Mouse (Mus musculus) kidney, adult 8-10 months (tissue): ENCODE data around the gene Swt1.

Experiments
- DNase-seq, 2 experiments: peaks; one replicate each; pipeline ENCODE4 v3.0.0; 2022

Gene Swt1

DNA sequence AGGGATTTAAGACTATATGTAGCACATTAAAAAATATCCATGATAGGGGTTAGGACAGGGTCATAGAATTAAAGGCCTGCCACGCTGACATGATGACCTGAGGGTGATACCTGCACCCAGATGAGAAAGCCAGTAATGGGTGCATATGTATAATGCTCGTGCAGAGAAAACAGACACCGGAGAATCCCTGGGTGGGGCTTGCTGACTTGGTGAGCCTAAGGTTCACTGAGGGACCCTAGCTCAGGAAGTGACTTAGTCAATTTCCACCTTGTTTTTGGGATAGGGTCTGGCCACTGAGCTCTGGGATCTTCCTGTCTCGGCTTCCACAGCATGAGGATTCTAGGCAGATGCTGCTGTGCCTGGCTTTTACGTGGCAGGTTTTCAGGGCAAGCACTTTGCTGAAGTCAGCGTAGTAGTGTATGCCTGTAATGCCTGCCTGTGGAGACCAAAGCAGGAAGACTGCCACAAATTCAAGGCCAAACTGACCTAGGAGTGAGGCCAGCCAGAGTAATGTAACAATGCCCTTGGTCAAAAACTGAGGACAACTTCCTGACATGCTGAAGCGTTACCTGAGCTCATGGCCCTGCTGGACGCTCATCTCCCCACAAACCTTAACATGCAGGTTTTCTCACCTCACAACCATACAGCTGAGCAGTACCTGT, 61.2 kb downstream of the Swt1 start:
- no peak for DNase-seq

DNA sequence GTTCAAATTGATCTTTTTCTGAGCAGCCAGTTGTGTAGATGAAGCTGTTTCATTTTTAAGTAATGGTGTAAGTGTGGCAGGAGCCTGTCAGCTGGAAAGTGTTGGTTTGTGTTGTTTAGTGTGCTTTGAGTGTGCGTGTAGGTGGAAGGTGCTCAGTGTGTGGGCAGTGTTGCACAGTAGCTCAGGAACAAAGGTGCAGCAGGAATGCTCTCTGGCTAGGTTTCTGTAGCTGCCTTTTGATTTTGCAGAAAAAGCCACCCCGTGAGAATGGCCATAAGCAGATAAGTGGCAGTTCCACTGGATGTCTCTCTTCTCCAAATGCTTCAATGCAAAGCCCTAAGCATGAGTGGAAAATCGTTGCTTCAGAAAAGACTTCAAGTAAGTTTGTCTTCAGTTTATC, 68.9 kb downstream of the Swt1 start:
- no peak for DNase-seq

- DNase-seq: no peak
Observed at GRCm38 (mm10) chr1:151355994-151356393, 72.3 kb downstream of the Swt1 start.

- DNase-seq: peak in 1 of 2 experiments; percentile 58
Observed at GRCm38 (mm10) chr1:151352911-151353310, 75.3 kb downstream of the Swt1 start.

- peak in 1 of 2 experiments; percentile 39 for DNase-seq
Observed at GRCm38 (mm10) chr1:151348293-151348692, 80.0 kb downstream of the Swt1 start.

DNA sequence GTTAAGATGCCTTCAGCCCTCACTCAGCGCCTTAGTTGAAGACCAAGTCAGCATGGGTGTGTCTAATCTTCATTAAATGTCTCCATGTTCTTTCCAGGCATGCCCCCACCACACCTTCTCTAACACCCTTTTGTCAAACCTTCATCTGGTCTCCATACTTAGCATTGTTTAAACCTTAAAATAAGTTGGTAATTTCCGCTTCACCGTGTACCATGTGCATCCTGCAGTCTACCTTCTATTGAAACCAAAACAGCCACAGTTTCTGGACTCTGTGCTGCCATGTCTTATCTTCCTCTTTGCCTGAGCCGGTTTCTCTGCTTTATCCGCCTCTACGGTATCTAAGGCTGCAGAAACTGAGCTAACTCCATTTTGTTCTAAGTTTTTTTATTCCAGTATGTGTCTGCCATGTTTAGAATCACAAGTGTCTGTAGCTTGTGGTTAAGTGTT, 81.6 kb downstream of the Swt1 start:
- no peak for DNase-seq

DNA sequence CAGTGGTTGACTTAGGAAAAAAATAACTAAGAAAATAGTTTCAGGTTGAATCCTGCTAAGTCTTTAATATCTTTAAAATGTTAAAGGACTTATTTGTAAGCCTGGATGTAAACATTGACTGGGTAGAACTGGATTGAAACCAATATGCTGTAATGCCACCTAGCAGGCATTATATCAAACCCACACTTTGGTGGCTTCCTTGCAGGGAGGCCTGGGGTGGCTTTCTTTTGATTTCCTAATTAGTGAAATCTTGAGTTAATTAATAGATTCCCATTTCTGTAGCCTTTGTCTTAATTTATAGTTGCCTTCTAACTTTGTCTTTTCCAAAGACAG, 82.4 kb downstream of the Swt1 start:
- no peak for DNase-seq

DNA sequence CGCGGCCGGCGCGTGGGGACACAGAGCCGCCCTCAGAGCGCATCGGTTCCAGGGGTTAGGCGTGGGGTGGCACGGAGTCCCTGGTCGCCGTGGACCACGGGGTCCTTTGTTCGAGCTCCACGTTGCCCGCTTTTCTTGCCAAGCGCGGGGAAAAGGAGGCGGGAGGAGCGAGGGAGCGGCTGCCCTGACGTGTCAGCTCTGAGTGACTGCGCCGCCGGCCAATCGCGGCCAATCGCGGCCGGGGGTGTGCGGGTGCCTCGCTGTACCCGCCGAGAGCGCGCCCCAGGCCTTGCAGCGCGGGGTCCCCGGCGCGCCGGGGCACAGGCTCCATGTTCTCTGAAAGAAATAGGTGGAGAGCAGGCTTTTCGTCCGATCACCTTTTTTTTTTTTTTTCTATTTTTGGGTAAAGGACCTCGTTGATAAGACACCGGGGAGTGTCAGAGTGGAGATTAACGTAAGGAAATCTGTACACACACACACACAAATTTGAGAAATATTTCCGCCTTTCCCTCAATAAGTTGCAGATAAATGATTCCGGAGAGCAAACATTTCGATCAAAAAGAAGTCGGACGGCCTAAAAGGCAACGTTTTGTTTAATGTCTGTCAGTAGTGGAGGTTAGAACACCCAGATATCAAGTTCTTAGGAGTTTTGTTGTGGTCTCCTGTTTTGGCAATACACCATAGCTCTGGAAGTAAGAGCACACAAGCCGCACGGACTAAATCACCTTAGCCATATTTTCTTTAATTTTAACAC, 83.0 kb downstream of the Swt1 start:
- peak; percentile 92 to 93 for DNase-seq

DNA sequence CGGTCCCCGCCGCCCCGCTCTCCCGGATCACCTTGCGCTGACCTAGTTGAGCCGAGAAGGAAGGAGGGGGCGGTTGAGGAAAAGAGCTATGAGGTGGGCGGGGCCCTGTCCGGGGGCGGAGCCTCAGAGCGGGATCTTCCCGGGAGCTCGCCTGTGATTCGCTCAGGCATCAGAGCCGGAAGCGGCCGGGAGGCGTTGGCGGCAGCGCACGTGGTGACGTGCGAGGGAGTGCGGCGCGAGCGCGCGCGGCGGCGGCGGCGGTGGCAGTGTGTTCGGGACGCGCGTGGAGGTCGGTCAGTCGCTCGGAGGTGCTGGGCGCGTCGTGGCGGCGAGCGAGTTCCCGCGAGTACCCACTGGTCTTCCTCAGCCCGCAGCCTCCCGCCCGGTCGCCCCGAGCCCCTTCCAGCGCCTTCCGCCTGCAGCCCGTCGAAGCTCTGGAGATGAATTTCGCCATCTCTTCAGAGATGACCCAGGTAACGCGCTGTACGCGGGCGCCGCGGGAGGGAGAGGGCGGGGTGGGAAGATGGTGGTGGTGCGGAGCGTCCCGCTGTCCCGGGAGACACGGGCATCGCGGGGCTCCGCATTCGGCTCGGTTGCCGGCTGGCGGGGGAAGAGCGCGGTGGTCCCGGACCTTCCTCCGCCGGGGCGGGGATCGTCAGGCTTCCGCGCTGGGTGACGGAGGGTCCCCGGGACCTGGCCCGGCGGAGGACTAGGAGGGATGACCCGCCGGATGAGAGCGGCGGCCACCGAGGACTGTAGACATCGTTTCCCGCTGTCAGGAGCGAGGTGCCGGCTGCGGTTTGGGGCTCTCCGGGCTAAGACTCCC, 83.8 kb downstream of the Swt1 start, which contains the start of gene Ivns1abp:
Ivns1abp (plus strand) TSS at position 195 of the 826 bp plus-strand sequence.
- peak; percentile 99 for DNase-seq

GRCm38 (mm10) chr1:151343571-151344282, 84.5 kb downstream of the Swt1 start:
- DNase-seq: peak; percentile 43 to 53

DNA sequence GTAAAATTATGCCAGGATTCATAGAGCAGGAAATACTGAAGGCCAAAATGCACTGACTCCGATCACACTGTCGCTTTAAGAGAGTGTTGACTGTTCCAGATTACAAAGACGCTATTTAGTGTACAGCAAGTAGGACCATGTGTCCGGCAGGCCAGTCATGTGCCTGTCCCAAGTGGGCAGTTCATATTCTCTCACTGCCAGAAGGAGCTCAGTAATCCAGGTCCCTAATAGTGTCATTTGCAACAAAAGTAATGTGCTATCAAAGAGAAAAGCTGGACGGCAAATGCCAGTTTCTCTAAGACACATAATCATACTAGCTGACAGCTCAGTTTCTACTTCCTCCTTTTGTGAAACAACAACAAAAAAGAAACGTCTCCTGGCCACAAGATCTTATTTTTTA, 85.3 kb downstream of the Swt1 start:
- peak; percentile 60 to 67 for DNase-seq

DNA sequence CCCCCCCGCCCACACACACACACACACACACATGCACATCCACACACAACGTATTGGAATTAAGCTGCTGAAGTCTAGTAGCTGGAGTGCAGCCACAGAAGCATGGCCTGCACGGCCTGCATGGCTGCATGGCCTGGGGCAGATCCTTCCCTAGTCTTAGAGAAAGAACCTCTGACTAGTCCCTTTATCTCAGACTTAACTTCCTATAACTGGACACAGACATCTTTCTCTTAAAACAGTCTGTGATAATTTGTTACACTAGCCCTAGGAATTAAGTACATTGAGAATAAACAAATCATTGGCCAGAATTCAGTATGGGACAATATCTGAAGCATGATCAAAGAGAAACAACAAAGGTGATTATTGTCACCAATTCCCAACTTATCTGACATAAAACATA, 85.9 kb downstream of the Swt1 start:
- no peak for DNase-seq

GRCm38 (mm10) chr1:151341321-151342044, 86.8 kb downstream of the Swt1 start:
- peak; percentile 39 to 82 for DNase-seq

DNA sequence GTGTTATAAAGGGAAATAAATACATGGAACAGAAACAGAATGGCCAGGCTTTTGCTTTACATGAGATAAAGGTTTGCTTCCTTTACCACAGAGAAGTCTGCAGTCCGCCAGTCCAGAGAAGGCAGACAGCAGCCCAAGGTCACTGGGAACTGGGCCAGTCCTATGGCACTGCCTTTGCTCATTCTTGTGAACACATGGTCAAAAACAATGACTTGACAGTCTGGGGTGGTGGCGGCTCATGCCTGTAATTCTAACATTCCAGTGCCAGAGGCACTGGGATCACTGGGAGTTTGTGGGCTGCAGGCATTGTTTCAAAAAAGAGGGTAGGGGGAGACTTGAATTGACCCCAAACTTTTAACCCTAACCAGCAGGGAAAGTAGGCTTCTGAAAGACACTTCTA, 89.3 kb downstream of the Swt1 start:
- peak; percentile 71 for DNase-seq

- DNase-seq: no peak
Observed at GRCm38 (mm10) chr1:151338234-151338633, 90.0 kb downstream of the Swt1 start.

DNA sequence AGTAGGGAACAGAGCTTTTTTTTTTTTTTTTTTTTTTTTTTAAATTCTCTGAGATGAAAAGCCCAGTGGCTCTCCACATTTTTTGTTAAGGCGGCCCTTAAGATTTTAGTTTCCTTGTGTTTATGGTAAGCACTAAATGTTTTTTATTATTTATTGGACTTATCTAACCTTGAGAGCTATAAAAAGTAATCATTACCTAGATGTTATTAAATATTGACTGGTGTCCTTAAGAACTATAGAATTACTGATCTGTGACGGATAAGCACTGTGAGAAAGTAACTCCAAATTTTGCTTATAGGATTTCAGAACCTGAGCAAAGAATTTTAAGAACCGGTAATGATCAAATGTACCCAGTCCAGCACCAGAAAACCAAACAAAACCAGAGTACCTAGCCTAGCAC, 95.4 kb downstream of the Swt1 start:
- DNase-seq: no peak

GRCm38 (mm10) chr1:151329601-151330000, 98.7 kb downstream of the Swt1 start:
- no peak for DNase-seq

- DNase-seq: peak in 1 of 2 experiments; percentile 45
Observed at GRCm38 (mm10) chr1:151328341-151329097, 99.7 kb downstream of the Swt1 start.

- no peak for DNase-seq
Observed at GRCm38 (mm10) chr1:151325328-151325727, 102.9 kb downstream of the Swt1 start.

- no peak for DNase-seq
Observed at GRCm38 (mm10) chr1:151320408-151320807, 107.8 kb downstream of the Swt1 start.

GRCm38 (mm10) chr1:151319267-151319666, 109.0 kb downstream of the Swt1 start:
- no peak for DNase-seq
